Comparison of ENCODE assay signal across 10 mouse cellular contexts in the genomic region with DNA sequence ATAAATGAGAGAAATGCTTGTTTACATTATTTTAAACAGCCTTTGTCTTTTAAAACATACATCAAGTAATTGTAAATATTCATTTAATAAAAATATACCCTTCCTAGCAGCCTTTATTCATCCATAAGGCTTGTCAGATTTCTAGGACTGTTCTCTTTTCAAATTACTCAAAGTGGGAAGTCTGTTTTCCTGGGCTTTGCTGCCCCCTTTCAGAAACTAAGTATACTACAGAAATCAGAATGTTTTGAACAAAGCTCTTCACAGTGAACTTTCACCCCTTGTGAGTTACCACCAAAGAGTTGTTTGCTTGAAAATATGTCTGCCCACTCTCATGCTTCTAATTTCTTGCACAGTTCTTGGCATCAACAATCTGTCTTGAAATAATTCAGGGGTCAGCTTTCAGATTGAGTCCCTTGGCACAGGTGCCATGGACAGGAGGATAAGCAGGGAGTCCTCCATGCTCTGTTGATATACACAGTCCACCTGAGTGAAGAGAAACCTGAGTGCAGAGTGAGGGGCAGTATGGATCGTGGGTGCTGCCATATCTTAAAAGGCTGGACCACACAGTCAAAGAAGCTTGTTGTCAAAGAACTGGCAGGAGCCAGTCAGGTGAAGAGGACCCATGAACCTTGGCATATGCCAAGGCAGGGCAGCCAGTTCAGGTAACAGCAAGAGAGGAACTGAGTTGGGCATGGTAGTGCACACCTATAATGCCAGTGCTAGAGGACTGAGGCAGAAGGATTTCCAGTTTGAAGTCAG. TPM values are rescaled to one million over a fixed set of nuclear protein-coding genes. Genes with fewer than 3 reads are reported as not detected.
DNase-seq lines count a peak whose midpoint lies in the region; ATAC-seq lines count a peak whose summit lies in the region.
"Had no signal": no experiment of that assay in that cellular context is flagged by ENCODE, and none has a peak within 500 bp of the region (broad histone marks: within the 10 kb centered on the region; RNA-seq: fewer than 3 reads in every experiment).

No protein-coding gene starts in this region.

- no peak overlapping the region for H3K9ac ChIP-seq in limb, embryonic 12.5 days (replicated peaks)
- H3K9ac ChIP-seq in forebrain, embryonic 13.5 days: no peak overlapping the region
- H3K9ac ChIP-seq: embryonic facial prominence, embryonic 13.5 days; limb, embryonic 15.5 days had no signal

- no peak overlapping the region for H3K4me3 ChIP-seq in limb, embryonic 12.5 days (replicated peaks)
- H3K4me3 ChIP-seq in limb, embryonic 10.5 days: no peak overlapping the region
- no peak overlapping the region for H3K4me3 ChIP-seq in forebrain, embryonic 13.5 days
- H3K4me3 ChIP-seq: embryonic facial prominence, embryonic 13.5 days; limb, embryonic 15.5 days had no signal

- DNase-seq in adrenal gland, postnatal 10 days: peak; percentile 23
- DNase-seq in adrenal gland, postnatal 14 days: no peak
- DNase-seq in limb, embryonic 10.5 days (ENCODE audit: low spot score): no peak
- DNase-seq in kidney, postnatal 36 days: peak; percentile 37 to 53
- no peak for DNase-seq in urinary bladder, postnatal 10 days (ENCODE audit: low spot score)
- DNase-seq in adrenal gland, adult 2 months: no peak

- no peak overlapping the region for H3K4me2 ChIP-seq in limb, embryonic 12.5 days
- no peak overlapping the region for H3K4me2 ChIP-seq in forebrain, embryonic 13.5 days
- H3K4me2 ChIP-seq: embryonic facial prominence, embryonic 13.5 days; limb, embryonic 15.5 days had no signal

- no peaks in the 10 kb centered on the region for H3K27me3 ChIP-seq in limb, embryonic 12.5 days
- no peaks in the 10 kb centered on the region for H3K27me3 ChIP-seq in limb, embryonic 10.5 days (ENCODE audit: low read depth, poor library complexity, severe bottlenecking)
- H3K27me3 ChIP-seq in forebrain, embryonic 13.5 days: no peaks in the 10 kb centered on the region
- H3K27me3 ChIP-seq: embryonic facial prominence, embryonic 13.5 days; limb, embryonic 15.5 days had no signal

- ATAC-seq in limb, embryonic 12.5 days (ENCODE audit: insufficient number of reproducible peaks, insufficient read depth, low FRiP score, low TSS enrichment, low read depth): 0 out of 2 replicates have a peak, but pooled peaks have one; percentile 42
- ATAC-seq in forebrain, embryonic 13.5 days: peak; percentile 63

- no peaks in the 10 kb centered on the region for H3K4me1 ChIP-seq in limb, embryonic 12.5 days (replicated peaks)
- no peaks in the 10 kb centered on the region for H3K4me1 ChIP-seq in limb, embryonic 10.5 days
- H3K4me1 ChIP-seq in forebrain, embryonic 13.5 days: no peaks in the 10 kb centered on the region
- H3K4me1 ChIP-seq: limb, embryonic 15.5 days had no signal

- 63% methylated on average over 1 of the region's 1 CpGs for WGBS in limb, embryonic 12.5 days
- 67% methylated on average over 1 of the region's 1 CpGs for WGBS in limb, embryonic 10.5 days
- 56% methylated on average over 1 of the region's 1 CpGs for WGBS in forebrain, embryonic 13.5 days

- H3K9me3 ChIP-seq in limb, embryonic 12.5 days: no peaks in the 10 kb centered on the region
- H3K9me3 ChIP-seq in limb, embryonic 10.5 days (replicated peaks): no peaks in the 10 kb centered on the region
- H3K9me3 ChIP-seq in forebrain, embryonic 13.5 days (replicated peaks): no peaks in the 10 kb centered on the region
- H3K9me3 ChIP-seq: embryonic facial prominence, embryonic 13.5 days; limb, embryonic 15.5 days had no signal

- peaks cover 5% of the 10 kb centered on the region for H3K36me3 ChIP-seq in limb, embryonic 12.5 days
- peaks cover 12% of the 10 kb centered on the region for H3K36me3 ChIP-seq in limb, embryonic 10.5 days
- H3K36me3 ChIP-seq in forebrain, embryonic 13.5 days (ENCODE audit: poor library complexity, severe bottlenecking): peaks cover 11% of the 10 kb centered on the region; the same call in 1 of the 2 replicates

- H3K27ac ChIP-seq in limb, embryonic 12.5 days: no peak overlapping the region
- no peak overlapping the region for H3K27ac ChIP-seq in limb, embryonic 10.5 days
- no peak overlapping the region for H3K27ac ChIP-seq in forebrain, embryonic 13.5 days
- H3K27ac ChIP-seq: embryonic facial prominence, embryonic 13.5 days; limb, embryonic 15.5 days had no signal

RNA-seq across cellular contexts. Expression of a gene that starts 47.9 kb away (rescaled TPM):
- total RNA-seq in adrenal gland, postnatal 10 days (2021): 100 to 1,000 TPM; 117 to 148 TPM
- 124 and 145 TPM in 2 replicates for total RNA-seq in adrenal gland, postnatal 14 days (2021)
- 337 and 360 TPM in 2 replicates for polyA plus RNA-seq in limb, embryonic 12.5 days (2016; fragmentation: Nextera tagmentation; extraction: Ambion mirVana)
- polyA plus RNA-seq in limb, embryonic 10.5 days (2016; fragmentation: Nextera tagmentation; extraction: Ambion mirVana): 246 and 282 TPM in 2 replicates
- polyA plus RNA-seq in forebrain, embryonic 13.5 days (2015; fragmentation: Nextera tagmentation; extraction: Ambion mirVana): 407 and 413 TPM in 2 replicates
- 100 to 1,000 TPM; 121 to 124 TPM for total RNA-seq in adrenal gland, adult 2 months (2021)
- 6.9 and 7.9 TPM in 2 replicates for polyA plus RNA-seq in adrenal gland, adult 2 months (2012; rRNA removed)

RNA-seq across cellular contexts. Expression of a gene that starts 53.2 kb away (rescaled TPM):
- 10 to 100 TPM; 25.7 to 32.1 TPM for total RNA-seq in adrenal gland, postnatal 10 days (2021)
- total RNA-seq in adrenal gland, postnatal 14 days (2021): 20.5 and 36.5 TPM in 2 replicates
- 21.6 and 22.2 TPM in 2 replicates for polyA plus RNA-seq in limb, embryonic 12.5 days (2016; fragmentation: Nextera tagmentation; extraction: Ambion mirVana)
- 20.1 and 23.7 TPM in 2 replicates for polyA plus RNA-seq in limb, embryonic 10.5 days (2016; fragmentation: Nextera tagmentation; extraction: Ambion mirVana)
- 15.7 and 16.6 TPM in 2 replicates for polyA plus RNA-seq in forebrain, embryonic 13.5 days (2015; fragmentation: Nextera tagmentation; extraction: Ambion mirVana)
- total RNA-seq in adrenal gland, adult 2 months (2021): 10 to 100 TPM; 12.7 to 17.0 TPM
- polyA plus RNA-seq in adrenal gland, adult 2 months (2012; rRNA removed): 1.8 and 2.3 TPM in 2 replicates

Comparison
In these comparisons a context has a peak if more than half of its experiments do, and no peak if none do; other contexts are left out.
1. DNase-seq: peak in adrenal gland, postnatal 10 days (single experiment) and kidney, postnatal 36 days (2 of 2); none in adrenal gland, postnatal 14 days (single experiment), limb, embryonic 10.5 days (single experiment), urinary bladder, postnatal 10 days (single experiment) and adrenal gland, adult 2 months (single experiment).
2. RNA of a gene that starts 47.9 kb away (polyA plus RNA-seq): 407 to 413 TPM in forebrain, embryonic 13.5 days, 337 to 360 TPM in limb, embryonic 12.5 days and 246 to 282 TPM in limb, embryonic 10.5 days; 6.9 to 7.9 TPM in adrenal gland, adult 2 months; every median in the first group is over 10 times any median in the second.